Mouse (Mus musculus): ENCODE measurements at regions not wholly inside any gene's neighbourhood (a gene's known extent, or its start where the extent isn't known, plus 50 kb on each side); places are given as distances from the start of the nearest gene placed in this dataset.

DNA sequence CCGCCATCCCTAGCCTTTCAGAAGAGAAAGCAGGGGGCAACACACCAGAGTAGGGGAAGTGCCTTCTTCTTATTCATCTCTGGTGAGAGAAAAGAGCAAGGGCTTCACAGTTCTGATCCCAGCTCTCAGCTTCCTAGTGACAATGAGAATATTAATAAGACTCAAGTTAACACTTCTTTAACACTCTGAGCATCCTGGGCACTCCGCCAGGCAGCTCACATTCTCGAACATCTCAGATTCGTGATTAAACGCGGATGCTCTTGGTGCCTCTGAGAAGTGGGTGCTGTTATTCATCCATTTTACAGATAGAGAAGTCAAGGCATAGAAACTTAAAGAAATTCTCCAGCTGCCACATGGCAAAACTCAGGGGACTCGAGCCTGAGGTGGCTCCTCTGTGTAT, 237.1 kb downstream of the Rps15a start:
- DNase-seq (ENCODE audit: low spot score in 2 of 2) = no peak

DNA sequence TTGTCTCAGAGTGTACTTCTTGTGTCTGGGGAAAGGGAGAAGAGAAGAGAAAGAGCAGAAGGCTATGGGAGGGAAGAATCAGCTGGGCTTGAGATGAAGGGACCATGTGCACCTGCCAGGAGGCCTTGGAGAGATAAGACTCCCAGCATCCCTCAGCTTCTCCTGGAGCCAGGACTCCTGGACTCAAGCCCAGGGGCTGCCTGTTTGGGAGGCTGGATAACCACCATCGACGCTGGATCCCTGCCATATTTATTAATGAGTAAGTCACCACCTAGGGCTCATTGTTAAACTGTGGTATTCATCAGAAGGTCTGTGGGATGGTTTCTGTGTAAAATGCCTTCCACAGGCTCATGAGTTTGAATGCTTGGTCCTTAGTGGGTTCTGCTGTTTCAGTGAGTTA, 240.7 kb downstream of the Rps15a start:
- DNase-seq (ENCODE audit: low spot score in 2 of 2) = no peak

DNA sequence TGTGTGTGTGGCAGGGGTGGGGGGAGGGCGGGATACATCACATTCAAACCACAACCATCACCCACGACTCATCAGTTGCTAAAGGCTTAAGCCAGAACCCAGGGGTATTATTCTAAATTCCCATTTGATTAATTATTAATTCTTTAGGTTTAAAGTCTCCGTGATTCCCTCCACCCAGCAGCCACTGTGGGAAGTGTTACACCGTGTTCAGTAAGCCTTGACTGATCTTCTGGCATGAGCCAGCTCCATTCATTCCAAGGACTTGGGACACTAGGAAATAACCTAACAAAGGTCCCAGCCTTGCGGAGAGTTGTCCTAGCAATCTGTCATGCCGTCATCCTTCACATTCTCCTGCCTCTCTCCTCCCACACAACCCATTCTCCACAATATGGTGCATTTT, 256.6 kb downstream of the Rps15a start:
- DNase-seq (ENCODE audit: low spot score in 2 of 2) = no peak

DNA sequence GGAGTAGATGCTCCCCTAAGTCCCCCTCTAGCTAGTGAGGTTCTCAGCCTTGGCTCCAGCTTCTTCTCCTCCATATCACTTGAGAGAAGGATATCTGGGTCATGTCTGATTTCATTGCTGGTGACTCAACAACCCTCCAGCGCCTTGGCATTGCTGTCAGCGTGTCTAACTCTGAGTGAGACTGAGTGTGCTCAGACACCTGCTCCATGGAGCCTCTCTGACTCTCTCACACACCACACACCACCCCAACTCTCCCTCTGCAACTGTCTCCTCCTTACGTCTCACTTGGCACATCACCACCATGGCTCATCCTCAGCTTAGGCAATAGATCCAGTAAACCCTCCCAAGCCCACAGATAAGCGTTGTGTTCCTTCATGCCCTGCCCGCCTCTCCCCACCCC, 260.0 kb downstream of the Rps15a start:
- no peak for DNase-seq (ENCODE audit: low spot score in 2 of 2)

DNA sequence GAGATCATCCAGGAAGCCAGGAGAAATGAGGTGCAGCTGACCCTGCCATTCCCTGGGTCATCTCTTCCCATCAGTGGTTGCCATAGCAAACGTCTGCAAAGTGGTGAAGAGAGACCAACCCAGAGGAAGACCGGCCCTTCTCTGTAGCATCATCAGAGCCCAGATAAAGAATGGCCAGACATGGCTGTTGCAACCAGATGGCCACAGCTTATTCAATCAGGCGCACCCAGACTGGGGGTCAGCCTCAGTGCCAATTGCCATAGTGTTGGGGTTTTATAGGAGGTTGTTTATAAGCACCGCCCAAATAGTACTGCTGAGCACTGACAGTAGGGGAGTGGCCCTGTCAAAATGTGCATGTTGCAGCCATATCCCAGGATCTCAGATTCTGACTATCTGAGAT, 262.3 kb downstream of the Rps15a start:
- DNase-seq (ENCODE audit: low spot score in 2 of 2) = no peak

DNA sequence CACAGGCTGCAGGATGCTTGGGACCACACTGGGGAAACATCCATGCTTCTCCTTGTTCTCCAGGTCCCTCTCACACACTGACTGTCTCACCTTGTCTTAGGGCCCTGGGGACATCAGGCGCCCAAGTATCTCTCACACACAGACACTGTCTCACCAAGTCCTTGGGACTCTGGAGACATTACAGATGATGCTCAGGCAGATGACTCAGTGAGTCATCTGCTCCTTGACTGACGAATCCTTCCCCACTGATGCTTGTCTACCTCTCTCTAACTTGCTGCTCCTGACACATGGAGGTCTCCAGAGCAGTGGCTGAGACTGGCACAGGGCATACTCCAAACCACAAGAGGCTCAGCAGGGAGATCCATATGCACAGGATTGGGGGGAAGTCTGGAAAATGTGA, 263.1 kb downstream of the Rps15a start:
- DNase-seq (ENCODE audit: low spot score in 2 of 2) = no peak

DNA sequence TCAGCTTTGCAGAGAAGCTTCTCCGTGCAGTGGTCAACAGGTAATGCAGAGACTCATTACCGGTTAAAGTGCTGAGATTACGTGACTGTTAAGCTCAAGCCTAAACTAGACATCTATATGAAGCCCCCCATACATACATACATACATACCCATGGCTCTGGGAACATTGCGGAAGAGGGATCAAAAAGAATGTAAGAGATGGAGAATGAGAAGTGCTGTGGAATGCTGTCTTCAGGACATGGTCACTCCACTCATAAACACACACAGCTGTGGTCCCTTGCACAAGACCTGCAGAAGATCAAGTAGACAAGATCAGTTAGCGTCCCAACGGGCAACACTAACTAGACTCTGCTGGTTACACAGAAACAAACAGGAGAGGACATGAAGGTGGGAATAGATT, 265.2 kb downstream of the Rps15a start:
- no peak for DNase-seq (ENCODE audit: low spot score in 2 of 2)

DNA sequence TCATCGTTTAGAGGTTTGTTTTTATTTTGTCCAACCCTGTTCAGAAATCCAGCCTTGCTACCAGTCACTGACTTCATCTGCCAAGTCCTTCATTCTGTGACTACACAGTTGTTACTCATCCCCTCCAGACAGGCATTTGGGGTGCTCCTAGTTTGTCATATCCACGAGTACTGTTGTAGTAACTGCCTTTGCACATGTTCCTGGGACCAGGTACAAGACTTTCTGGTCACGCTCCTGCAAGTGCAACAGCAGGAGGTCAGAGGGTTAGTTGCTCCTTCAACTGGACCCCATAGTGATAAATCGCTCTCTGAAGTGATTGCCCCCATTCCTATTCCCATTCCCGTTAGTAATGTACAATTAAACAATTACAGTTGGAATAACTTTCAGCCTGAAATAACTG, 269.9 kb downstream of the Rps15a start:
- no peak for DNase-seq (ENCODE audit: low spot score in 2 of 2)

DNA sequence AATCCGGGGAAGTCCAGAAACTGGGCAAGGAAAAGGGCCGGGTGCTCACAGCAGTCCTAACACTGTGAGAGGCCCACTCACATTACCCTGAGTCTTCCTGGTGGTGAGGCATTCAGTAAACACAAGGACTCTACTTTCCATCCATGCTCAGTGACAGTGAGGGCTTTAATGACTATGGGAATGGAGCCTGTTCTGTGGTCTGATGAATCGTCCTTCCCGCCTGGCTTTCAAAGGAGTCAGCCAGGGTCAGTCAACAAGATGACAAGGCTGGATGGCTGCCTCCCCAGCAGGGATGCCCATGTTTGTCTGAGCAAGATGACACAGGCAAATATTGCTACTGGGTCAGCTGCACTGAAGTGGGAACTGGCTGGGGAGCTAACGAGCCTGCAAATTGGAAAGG, 273.2 kb downstream of the Rps15a start:
- DNase-seq (ENCODE audit: low spot score in 2 of 2) = no peak

DNA sequence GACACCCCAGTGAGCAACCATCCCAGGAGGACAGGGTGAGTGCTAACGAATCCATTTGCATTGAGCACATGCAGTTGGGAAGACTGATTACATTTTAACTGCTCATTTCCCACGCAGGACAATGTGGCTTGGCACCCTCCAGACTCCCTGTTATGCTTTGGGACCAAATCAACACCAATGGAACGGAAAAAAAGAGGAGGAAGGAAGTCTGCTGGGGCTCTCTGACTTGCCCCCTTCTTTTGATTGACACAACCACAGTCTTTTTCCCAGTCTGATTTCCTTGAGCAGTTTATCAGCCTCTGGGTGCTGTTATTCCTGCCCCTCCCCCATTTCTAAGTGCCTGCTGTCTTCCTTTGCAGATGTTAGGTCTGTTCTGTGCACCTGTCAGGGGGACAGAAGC, 321.0 kb downstream of the Rps15a start:
- no peak for DNase-seq (ENCODE audit: low spot score in 2 of 2)

DNA sequence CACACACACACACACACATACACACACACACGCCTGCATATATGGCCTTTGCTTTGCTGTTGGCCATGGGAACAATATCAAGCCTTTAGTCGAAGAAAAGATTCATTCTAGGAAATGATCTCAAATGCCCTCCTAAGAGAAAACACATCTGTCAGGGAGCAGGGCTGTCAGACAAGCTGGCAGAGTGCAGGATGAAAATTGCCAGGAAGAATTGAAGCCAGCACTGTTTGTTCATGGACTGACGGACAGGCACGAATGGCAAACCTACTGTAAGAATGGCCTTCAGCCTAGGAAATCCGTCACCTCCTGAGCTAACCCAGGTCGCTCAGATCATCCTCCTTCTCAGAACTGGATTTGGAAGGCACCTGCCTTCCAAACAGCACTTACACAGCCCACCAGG, 322.0 kb downstream of the Rps15a start:
- DNase-seq (ENCODE audit: low spot score in 2 of 2) = no peak

DNA sequence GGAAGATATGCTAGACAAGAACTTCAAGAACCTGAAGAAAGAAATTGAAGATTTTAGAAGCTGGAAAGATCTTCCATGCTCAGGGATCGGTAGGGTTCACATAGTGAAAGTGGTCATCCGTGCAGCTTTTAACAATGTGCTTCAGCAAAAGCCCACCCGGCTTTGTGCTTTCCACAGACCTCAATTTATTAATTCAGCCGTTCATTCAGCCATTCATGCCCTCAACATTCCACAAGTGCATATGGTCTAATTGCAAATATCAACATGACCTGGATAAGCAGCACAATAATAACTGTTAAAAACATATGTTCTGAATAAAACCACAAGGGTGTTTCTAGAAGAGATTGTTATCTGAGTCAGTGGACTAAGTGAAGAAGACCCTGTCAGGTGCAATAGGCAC, 323.5 kb downstream of the Rps15a start:
- DNase-seq (ENCODE audit: low spot score in 2 of 2) = no peak

DNA sequence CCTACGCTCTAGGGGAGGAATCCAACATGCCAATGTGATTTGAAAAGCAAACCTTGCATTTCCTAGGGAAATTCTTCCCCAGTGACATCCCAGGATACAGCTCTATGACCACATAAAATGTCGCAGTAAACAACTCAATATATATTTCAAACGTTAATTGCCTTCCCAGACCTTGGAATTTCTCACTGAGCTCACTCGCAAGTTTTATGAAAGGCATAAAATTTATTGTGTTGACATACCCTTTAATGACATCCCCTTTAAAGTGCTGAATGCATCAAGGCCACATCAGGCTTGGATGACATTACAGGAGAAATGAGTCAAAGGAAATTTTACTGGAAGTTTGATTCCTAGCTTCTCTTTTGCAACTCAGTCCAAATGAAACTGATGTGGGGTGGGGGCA, 337.0 kb downstream of the Rps15a start:
- no peak for DNase-seq (ENCODE audit: low spot score in 2 of 2)

DNA sequence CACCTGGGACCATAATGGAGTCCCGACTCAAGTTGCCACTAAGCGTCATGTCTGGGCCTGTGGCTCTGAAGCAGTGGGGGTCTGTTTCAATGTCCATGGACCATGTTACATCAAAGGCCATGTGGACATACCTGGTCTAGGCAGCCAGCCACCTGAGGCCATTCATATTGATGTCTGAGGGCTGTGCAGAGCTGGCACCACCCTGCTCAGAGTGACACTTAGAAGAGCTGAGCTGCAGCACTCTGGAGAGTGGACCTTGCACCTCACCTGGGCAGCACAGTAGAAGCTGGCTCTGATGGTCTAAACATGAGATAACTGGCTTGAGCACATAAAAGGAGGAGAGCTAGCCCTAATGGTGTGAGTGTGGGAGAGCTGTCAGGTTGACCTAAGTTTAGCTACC, 338.1 kb downstream of the Rps15a start:
- no peak for DNase-seq (ENCODE audit: low spot score in 2 of 2)

DNA sequence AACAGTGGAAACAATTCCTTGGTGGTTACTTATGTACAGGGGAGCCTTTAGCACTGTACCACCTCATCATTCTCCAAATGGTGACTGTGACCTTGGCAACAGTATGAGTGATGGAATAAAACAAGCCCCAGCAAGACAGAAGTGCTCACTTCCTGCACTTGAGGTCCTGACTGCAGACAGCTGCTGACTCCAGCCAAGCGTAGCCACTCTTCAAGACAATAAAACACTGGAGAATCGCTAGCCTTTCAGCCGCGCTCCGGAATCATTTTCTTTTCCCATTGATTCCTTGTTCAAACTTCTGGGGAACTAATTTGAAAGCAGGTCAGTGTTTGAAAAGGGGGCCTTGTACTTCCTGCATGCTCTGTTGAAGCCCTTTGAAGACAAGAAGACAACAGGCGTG, 344.2 kb downstream of the Rps15a start:
- DNase-seq (ENCODE audit: low spot score in 2 of 2) = no peak

DNA sequence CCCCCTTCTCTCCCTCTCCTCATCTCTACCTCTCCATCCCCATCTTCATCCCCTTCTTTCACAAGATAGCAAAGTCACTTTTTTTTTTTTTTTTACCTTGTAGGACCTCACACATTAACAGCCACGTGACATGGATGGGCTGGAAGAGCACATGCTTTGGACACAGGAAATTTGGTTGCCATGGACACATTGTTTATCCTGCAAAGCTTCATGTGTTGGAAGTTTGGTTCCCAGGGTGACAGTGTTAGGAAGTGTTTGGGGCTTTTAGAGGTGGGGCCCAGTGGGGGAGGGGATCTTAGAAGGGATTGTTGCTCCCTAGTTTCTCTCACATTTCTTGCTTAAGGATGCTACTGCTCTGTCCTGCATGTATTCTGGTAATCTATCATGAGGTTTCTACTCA, 356.5 kb downstream of the Rps15a start:
- no peak for DNase-seq (ENCODE audit: low spot score in 2 of 2)

DNA sequence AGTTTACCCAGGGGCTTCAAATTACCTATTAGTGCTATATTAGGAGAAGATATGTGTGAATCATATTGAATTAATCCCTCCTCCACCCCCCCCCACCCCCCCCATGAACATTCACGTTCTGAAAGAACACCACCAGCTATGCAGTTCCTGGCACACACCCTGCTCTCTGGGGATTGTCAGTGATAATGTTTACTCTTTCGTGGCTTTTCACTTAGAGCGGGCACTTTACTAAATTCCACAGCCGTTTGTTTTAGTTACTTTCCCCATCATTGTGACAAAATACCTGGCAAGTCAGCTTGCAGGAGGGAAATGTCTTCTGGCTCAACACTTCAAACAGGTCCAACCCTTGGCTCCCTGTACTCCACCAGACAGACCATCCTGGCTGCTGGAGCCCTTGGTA, 359.0 kb downstream of the Rps15a start:
- DNase-seq (ENCODE audit: low spot score in 2 of 2) = no peak

DNA sequence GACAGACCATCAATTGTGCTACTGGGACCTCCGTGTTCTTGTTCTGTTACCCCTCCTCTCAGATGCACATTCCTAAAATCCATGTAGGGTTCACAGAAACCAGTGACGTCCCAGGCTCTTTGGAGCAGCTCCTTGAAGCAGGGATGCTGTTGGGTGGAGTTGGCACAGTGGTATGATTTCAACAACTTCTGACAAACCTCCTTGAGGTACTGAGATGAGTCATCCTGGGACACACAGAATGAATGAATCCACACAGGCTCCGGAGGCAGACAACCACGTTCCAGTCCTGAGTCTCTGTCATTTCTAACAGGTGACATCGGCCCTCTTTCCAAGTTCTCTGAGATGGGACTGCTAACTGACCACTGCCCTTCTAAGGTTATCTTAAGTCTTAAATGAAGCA, 360.2 kb downstream of the Rps15a start:
- DNase-seq (ENCODE audit: low spot score in 2 of 2) = no peak

DNA sequence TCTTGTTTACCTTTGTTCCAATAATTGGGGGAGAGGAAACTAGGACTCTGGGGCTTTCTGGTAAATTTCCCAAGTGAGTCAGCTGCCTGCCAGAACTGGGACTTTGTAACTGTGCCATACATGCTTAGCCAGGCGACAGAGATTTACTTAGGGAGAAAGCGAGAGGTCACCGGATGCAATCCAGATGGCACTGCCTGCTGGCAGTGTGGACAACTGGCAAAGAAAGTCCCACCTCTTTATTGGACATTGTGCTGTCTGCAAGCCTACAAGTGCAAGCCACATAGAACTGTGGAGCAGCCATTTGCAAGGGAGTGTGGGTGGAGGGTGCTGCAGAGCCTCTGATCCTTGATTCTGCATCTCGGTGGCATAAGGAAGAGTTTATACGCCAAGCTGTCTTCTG, 362.7 kb downstream of the Rps15a start:
- no peak for DNase-seq (ENCODE audit: low spot score in 2 of 2)

DNA sequence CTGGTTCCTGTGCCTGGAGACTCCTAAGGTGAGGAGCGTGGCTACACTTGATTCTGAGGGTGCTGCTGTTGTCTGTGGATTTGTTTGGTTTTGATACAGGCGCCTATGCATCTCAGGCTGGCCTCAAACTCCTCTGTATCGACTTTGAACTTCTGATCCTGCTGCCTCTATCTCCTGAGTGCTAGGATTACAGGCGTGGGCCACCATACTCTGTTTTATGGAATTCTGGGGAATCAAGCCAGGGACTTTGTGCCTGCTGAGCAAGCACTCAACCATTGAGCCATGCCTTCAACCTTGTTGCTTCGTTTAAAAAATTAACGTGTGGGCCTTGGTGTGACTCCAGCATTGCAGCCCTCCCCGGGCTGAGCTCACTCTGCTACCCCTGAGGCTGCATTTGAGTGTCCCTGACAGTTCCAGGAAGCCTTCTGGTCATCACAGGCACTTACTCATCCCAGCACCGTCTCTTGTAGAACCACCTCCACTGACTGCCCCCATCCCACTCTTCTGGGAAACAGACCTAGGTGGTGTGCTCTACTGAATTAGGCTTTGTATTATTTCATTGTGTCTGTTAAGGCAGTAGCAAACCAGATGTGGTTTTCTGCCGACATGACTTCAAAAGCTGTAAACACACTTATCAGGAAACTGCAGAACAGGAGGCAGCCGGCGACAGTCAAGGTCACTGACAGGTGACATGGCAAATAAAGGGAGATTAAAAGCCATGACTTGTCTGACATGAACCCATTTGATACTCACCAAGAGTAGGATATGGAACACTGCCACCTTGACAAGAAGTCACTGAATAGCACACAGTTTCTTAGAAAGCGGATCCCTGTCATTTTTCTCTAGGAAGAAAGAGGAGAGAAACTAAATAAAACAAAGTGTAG, 363.4 kb downstream of the Rps15a start:
- no peak for DNase-seq (ENCODE audit: low spot score in 2 of 2)

DNA sequence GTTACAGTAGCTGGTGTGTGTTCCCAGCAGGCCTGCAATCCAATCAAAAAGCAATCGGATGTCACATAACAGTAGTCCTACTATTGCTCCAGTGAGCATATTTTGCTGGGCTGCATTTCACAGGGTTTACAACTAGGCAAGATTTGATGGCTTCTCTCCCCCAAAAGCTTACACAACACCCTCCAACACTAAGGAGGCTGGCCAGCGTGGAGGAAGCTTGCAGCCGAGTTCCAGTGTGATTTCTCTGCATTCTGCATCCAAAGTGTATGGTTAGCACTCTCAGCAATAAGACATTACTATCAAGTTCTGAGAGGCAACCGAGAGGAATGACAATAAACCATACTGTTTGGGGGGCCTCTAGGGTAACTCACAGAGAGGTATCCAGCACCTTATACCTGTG, 367.2 kb downstream of the Xylt1 start:
- no peak for DNase-seq (ENCODE audit: low spot score in 2 of 2)

DNA sequence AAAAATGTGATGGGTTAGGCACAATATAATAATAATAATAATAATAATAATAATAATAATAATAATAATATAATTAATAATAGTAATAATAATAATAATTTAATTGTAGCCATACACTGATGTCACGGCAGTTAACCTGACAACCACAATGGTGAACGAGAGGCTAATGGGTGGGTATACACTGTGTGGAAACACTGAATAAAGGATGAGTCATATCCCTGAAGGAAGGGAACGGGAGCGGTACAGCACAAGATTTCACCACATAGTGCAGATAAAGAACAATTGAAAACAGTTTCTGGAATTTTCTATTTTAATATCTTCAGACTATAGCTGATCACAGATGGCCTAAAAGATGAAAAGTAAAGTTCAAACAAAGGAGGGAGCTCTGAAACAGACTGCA, 365.6 kb downstream of the Xylt1 start:
- DNase-seq (ENCODE audit: low spot score in 2 of 2) = no peak

DNA sequence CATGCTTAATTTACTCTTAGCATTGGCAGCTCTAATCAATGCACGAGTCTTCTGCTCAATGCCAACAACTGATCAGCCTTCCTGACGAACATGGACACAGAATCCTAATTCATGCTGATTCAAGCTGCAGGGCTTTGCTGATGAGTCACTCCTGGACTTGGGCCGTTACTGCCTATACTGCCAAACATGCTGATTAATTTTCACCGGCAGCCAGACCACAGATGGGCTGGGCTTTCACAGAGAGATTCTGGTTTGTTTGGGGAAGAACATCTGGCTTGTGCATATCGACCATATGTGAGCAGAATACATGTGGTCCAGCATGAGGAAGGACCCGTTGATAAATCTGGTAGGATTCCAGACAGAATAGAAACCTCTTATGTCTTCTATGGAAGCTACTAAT, 358.9 kb downstream of the Xylt1 start:
- no peak for DNase-seq (ENCODE audit: low spot score in 2 of 2)

DNA sequence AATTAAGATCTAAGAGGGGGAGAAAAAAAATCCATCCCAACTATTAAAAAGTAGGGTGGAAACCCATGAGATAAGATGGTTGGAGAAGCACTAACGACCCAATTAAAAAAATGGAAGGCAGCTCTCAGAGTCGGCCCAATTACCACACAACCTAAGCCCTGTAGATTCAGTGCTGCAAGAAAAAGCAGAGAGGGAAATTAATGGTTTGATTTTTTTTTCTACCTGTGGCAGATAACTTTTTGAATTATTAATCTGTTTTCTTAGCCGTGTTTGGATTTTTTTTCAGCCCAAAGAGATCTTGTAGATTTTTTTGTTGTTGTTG, 354.9 kb downstream of the Xylt1 start:
- no peak for DNase-seq (ENCODE audit: low spot score in 2 of 2)

Data from thymus, postnatal 10 days (tissue).